Mouse (Mus musculus) forebrain, embryonic 14.5 days (tissue): ENCODE results near the gene Eva1b. TPM values are rescaled to one million over a fixed set of nuclear protein-coding genes. Genes with fewer than 3 reads are reported as not detected.

Experiments
- ATAC-seq: fragments of 200-750 bp; cut with Nextera tagmentation; 2 replicates; pipeline ENCODE4 v1.8.0; 2017; ENCODE audit warnings: mild to moderate bottlenecking, moderate library complexity
- DNase-seq: peaks from one replicate; pipeline ENCODE4 v3.0.0-alpha.2; 2015; ENCODE audit warnings: low spot score
- H3K27ac ChIP-seq: fragments of 300-500 bp; sonication (generic); 2 replicates; pipeline ENCODE4 v1.5.1; 2014; ENCODE audit warnings: low read depth, mild to moderate bottlenecking, control low read depth, low read length, moderate library complexity
- H3K27me3 ChIP-seq: fragments of 300-500 bp; sonication (generic); replicated peaks from 2 replicates; pipeline ENCODE4 v1.6.1; 2014; ENCODE audit warnings: low read length, control low read depth, mixed read lengths; ENCODE audit not compliant: control insufficient read depth, insufficient read depth
- H3K36me3 ChIP-seq: fragments of 300-500 bp; sonication (generic); 2 replicates; pipeline ENCODE4 v1.6.1; 2014; ENCODE audit warnings: low read length, control low read depth; ENCODE audit not compliant: control insufficient read depth, insufficient read depth
- H3K4me1 ChIP-seq: fragments of 300-500 bp; sonication (generic); 2 replicates; pipeline ENCODE4 v1.6.1; 2014; ENCODE audit warnings: antibody characterized with exemption, low read length, control low read depth; ENCODE audit not compliant: control insufficient read depth, insufficient read depth
- H3K4me2 ChIP-seq: fragments of 300-500 bp; sonication (generic); 2 replicates; pipeline ENCODE4 v1.6.1; 2014; ENCODE audit warnings: mild to moderate bottlenecking, control low read depth, low read length
- H3K4me3 ChIP-seq: fragments of 300-500 bp; sonication (generic); 2 replicates; pipeline ENCODE4 v1.5.1; 2014; ENCODE audit warnings: low read depth, low read length, control low read depth
- H3K9ac ChIP-seq: fragments of 300-500 bp; sonication (generic); 2 replicates; pipeline ENCODE4 v1.6.1; 2014; ENCODE audit warnings: mild to moderate bottlenecking, low read length, control low read depth, moderate library complexity
- H3K9me3 ChIP-seq: fragments of 300-500 bp; sonication (generic); replicated peaks from 2 replicates; pipeline ENCODE4 v1.6.1; 2016; ENCODE audit warnings: low read length, control low read depth, mixed read lengths; ENCODE audit not compliant: control insufficient read depth
- WGBS: fragments of 180-500 bp; shearing (Covaris S2); extraction: QIAGEN DNeasy Blood & Tissue Kit; methylation state at CpG from one replicate; pipeline ENCODE4 v1.1.7; 2014; 5-methylcytosine and 5-hydroxymethylcytosine counted together
- polyA plus RNA-seq: library from polyadenylated mRNA; unstranded; fragments of >200 nt; fragmentation: Nextera tagmentation; extraction: Ambion mirVana; gene quantifications from 2 replicates; pipeline ENCODE4 v1.2.1, GENCODE M21; 2014

Eva1b gene
- 13.4 and 14.2 TPM in 2 replicates for polyA plus RNA-seq

GRCm38 (mm10) chr4:126147533-126148160 is at the start of gene Eva1b:
TSS of gene Eva1b (plus strand) at chr4:126147744.
- Histone ChIP-seq H3K4me3 (peak within 1 kb of the TSS; percentile 38), H3K27ac (no peak within 1 kb of the TSS), H3K9me3 (no peaks in the 10 kb centered on the region), H3K36me3 (no peaks in the 10 kb centered on the region), H3K4me2 (peak within 1 kb of the TSS; percentile 63), H3K27me3 (peaks cover 33% of the 10 kb centered on the region), H3K9ac (peak within 1 kb of the TSS; percentile 51), H3K4me1 (peaks cover 12% of the 10 kb centered on the region)
- DNase-seq: peak; percentile 22
- 5% methylated on average over 24 of the region's 24 CpGs for WGBS
- ATAC-seq: peak; percentile 40

DNA sequence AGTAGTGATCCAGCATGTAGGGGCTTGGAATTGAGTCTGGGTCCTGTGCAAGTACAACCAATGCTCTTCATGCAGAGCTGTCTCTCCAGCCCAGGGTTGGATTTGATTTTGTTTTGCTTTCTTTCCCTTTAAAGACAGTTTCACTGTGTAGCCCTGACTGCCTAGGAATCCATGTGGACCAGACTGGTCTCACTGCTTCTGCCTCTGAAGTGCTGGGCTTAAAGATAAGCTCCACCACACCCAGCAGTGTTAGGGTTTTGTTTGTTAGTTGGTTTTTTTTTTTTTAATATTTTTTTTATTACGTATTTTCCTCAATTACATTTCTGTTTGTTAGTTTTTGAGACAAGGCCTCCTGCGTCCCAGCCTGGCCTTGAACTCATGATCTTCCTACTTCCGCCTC is 48.2 kb upstream of the Eva1b start:
- Histone ChIP-seq H3K4me2 (no peak overlapping the region), H3K27me3 (no peaks in the 10 kb centered on the region), H3K36me3 (0 out of 2 replicates have a peak, but pooled peaks cover 8% of the 10 kb centered on the region), H3K9ac (no peak overlapping the region), H3K9me3 (no peaks in the 10 kb centered on the region), H3K4me1 (peaks cover 13% of the 10 kb centered on the region), H3K27ac (no peak overlapping the region), H3K4me3 (no peak overlapping the region)
- DNase-seq (no peak), ATAC-seq (no peak)
- 89% methylated on average over 3 of the region's 3 CpGs for WGBS

DNA sequence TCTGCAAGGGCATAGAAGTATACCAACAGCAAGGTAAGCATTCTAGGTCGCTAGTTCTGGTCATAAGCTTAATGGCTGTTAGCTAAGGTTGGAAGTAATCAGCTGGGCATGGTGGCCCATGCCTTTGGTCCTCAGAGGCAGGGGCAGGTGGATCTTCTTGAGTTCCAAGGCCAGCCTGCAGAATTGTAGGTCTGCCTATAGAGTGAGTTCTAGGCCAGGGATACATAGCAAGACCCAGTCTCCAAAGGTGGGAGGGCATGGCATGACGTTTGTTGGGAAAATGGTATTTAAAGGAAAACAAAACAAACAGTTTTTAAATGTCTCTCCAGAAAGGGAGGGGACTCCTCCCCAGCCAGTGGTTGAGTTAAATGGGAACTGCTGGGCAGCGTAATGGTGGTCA is 46.8 kb upstream of the Eva1b start:
- no peak overlapping the region for H3K27ac ChIP-seq
- H3K4me3 ChIP-seq: no peak overlapping the region
- 92% methylated on average over 3 of the region's 3 CpGs for WGBS
- ATAC-seq: no peak
- no peak overlapping the region for H3K9ac ChIP-seq
- H3K9me3 ChIP-seq: no peaks in the 10 kb centered on the region
- no peak for DNase-seq
- H3K27me3 ChIP-seq: no peaks in the 10 kb centered on the region
- H3K4me2 ChIP-seq: no peak overlapping the region
- peaks cover 26% of the 10 kb centered on the region for H3K4me1 ChIP-seq
- 0 out of 2 replicates have a peak, but pooled peaks cover 8% of the 10 kb centered on the region for H3K36me3 ChIP-seq

DNA sequence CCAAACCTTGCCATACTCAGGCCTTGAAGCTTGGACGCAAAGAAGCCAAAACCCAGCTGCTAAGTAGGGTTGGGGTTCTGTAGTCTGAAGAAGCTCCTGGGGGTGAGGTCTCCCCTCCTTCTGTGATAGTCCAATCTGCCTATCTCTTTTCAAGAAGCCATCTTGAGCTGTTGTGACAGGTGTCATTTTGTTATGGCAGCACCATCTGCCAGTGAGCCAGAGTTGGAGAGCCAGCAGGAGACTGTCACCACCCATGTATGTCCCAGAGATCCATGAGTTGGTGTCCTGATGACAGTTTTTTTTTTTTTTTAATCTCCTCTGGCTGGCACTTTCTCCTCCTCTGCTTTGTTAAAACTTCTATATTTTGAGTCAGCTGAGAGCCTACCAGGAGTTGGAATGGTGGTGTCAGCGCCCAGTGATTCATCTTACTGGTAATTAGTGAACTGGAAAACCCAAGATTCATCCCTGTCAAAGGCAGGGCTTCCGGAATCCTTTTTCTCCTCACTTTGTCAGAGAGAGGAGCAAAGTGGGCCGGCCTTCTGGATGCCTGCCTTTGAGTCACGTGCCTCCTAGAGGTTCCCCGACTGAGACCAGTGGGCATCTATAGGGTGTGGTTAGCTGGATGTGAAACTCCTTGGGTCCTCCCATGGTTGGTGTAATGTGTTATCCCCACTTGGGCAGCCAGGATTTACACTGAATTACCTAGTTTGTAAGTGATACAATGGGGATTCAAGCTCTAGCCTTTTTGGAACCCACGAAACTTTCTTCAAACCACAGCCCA is 45.3 kb upstream of the Eva1b start:
- Histone ChIP-seq H3K4me1 (peaks cover 24% of the 10 kb centered on the region), H3K9me3 (no peaks in the 10 kb centered on the region), H3K4me2 (peak overlapping the region; percentile 67), H3K36me3 (0 out of 2 replicates have a peak, but pooled peaks cover 8% of the 10 kb centered on the region), H3K27ac (peak overlapping the region; percentile 75), H3K9ac (no peak overlapping the region), H3K4me3 (no peak overlapping the region), H3K27me3 (no peaks in the 10 kb centered on the region)
- DNase-seq: peak; percentile 71
- ATAC-seq: no peak
- WGBS: 36% methylated on average over 7 of the region's 7 CpGs

GRCm38 (mm10) chr4:126103057-126103581 is 44.4 kb upstream of the Eva1b start:
- Histone ChIP-seq H3K9ac (peak overlapping the region; percentile 55), H3K27ac (peak overlapping the region; percentile 75), H3K36me3 (0 out of 2 replicates have a peak, but pooled peaks cover 7% of the 10 kb centered on the region), H3K27me3 (no peaks in the 10 kb centered on the region), H3K9me3 (no peaks in the 10 kb centered on the region), H3K4me2 (peak overlapping the region; percentile 67), H3K4me1 (peaks cover 23% of the 10 kb centered on the region), H3K4me3 (peak overlapping the region; percentile 90)
- DNase-seq (peak; percentile 82), ATAC-seq (peak; percentile 51)
- 2% methylated on average over 15 of the region's 15 CpGs for WGBS

GRCm38 (mm10) chr4:126103590-126104068 is 43.9 kb upstream of the Eva1b start, which contains the start of gene Stk40:
TSS of gene Stk40 (plus strand) at chr4:126103957.
- H3K4me1 ChIP-seq: peaks cover 27% of the 10 kb centered on the region
- WGBS: under 1% methylated on average over 34 of the region's 34 CpGs
- peak within 1 kb of the TSS; percentile 75 for H3K27ac ChIP-seq
- peak; percentile 99 for DNase-seq
- H3K4me2 ChIP-seq: peak within 1 kb of the TSS; percentile 95
- 0 out of 2 replicates have a peak, but pooled peaks cover 3% of the 10 kb centered on the region for H3K36me3 ChIP-seq
- peak; percentile 98 for ATAC-seq
- H3K4me3 ChIP-seq: peak within 1 kb of the TSS; percentile 90
- H3K9ac ChIP-seq: peak within 1 kb of the TSS; percentile 86
- H3K27me3 ChIP-seq: no peaks in the 10 kb centered on the region
- no peaks in the 10 kb centered on the region for H3K9me3 ChIP-seq

GRCm38 (mm10) chr4:126104261-126105075 is 43.1 kb upstream of the Eva1b start:
- Histone ChIP-seq H3K36me3 (no peaks in the 10 kb centered on the region), H3K4me2 (peak overlapping the region; percentile 95), H3K27ac (no peak overlapping the region), H3K4me3 (peak overlapping the region; percentile 90), H3K9me3 (no peaks in the 10 kb centered on the region), H3K4me1 (peaks cover 29% of the 10 kb centered on the region), H3K27me3 (no peaks in the 10 kb centered on the region), H3K9ac (peak overlapping the region; percentile 86)
- peak; percentile 50; the same call in 1 of the 2 replicates for ATAC-seq
- 3% methylated on average over 34 of the region's 34 CpGs for WGBS
- DNase-seq: no peak

DNA sequence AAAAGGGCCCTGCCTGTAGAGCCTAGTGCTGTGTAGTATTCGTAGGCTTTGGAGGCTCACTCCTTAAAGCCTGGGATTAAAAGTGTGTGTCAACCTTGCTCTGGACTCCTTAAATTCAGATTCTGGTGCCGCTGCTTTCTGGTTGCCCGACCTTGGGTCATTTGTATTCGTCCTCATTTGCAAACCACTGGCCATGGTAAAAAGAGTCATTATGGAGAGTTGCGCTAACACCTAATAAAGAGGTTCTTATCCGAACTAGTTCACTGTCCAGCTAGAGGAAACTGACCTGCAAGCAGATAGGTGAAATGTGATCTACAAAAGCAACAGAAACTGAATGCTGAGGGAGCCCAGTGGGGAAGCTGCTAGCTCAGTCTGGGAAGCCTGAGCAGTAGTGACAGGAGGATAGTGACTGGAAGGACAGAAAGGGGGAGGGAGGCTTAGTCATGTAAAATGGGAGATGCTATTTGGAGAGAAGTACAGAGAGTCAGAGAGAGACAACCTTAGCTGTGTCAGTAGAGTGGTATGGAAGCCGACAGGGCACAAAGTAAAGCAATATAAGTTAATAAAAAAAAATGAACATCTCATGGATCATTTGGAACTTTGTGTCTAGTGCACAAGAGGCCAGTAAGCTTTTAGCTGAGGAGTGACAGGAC is 42.3 kb upstream of the Eva1b start:
- H3K4me1 ChIP-seq: peaks cover 35% of the 10 kb centered on the region
- H3K27me3 ChIP-seq: no peaks in the 10 kb centered on the region

More for the DNA sequence above, 42.3 kb upstream of the Eva1b start:
- Histone ChIP-seq H3K4me2 (peak overlapping the region; percentile 95), H3K9ac (peak overlapping the region; percentile 86), H3K36me3 (no peaks in the 10 kb centered on the region), H3K9me3 (no peaks in the 10 kb centered on the region), H3K27ac (no peak overlapping the region), H3K4me3 (peak overlapping the region; percentile 90)
- no peak for ATAC-seq
- 56% methylated on average over 7 of the region's 7 CpGs for WGBS
- no peak for DNase-seq
